ENCODE assay signal across 10 mouse cellular contexts in the genomic region with DNA sequence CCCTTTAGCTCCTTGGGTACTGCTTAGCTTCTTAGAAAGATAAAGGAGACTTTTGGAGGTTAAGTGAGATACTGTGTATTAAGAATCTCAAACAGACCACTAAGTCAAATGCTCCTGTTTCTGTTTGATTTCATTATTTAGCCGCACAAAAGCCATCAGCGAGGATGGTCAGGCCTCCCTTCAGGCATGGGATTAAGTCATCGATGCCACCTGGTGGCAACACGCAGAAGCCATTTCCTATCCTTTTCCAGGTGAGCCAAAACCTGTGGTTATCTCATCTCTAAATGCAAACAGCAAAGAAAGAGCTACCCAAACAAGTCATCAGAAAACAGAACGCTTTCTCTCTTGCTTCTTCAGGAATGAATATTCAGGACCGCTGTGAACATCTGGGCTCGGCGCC.
DNase-seq lines count a peak whose midpoint lies in the region; ATAC-seq and TF ChIP-seq lines count a peak whose summit lies in the region.
"Had no signal": no experiment of that assay in that cellular context is flagged by ENCODE, and none has a peak within 500 bp of the region (broad histone marks: within the 10 kb centered on the region; RNA-seq: fewer than 3 reads in every experiment).

No protein-coding gene starts in this region.

- no peak overlapping the region for H3K4me3 ChIP-seq in gastrocnemius, adult 2 months
- H3K4me3 ChIP-seq in midbrain, embryonic 14.5 days (replicated peaks; ENCODE audit: low read depth, low read length) = no peak overlapping the region
- H3K4me3 ChIP-seq in midbrain, embryonic 16.5 days (ENCODE audit: low read depth, low read length) = no peak overlapping the region
- no peak overlapping the region for H3K4me3 ChIP-seq in layer of hippocampus, adult 2 months
- H3K4me3 ChIP-seq: heart, embryonic 13.5 days; midbrain, embryonic 12.5 days had no signal

- intact Hi-C loops in gastrocnemius, adult 2 months (cut with DNase I) = no loop called here
- intact Hi-C loops in gastrocnemius, postnatal 14 days (cut with DNase I; ENCODE audit: low total_unique reads) = no loop called here

- no peaks in the 10 kb centered on the region for H3K36me3 ChIP-seq in midbrain, embryonic 14.5 days (ENCODE audit: control insufficient read depth, insufficient read depth, low read length)
- no peaks in the 10 kb centered on the region for H3K36me3 ChIP-seq in midbrain, embryonic 16.5 days (ENCODE audit: control insufficient read depth, insufficient read depth, low read length)
- H3K36me3 ChIP-seq: heart, embryonic 13.5 days; midbrain, embryonic 12.5 days had no signal

- 42% methylated on average over 8 of the region's 8 CpGs for WGBS in midbrain, embryonic 14.5 days
- 37% methylated on average over 8 of the region's 8 CpGs for WGBS in midbrain, embryonic 16.5 days

- no peak for ATAC-seq in midbrain, embryonic 14.5 days (ENCODE audit: low FRiP score, low TSS enrichment)
- no peak for ATAC-seq in midbrain, embryonic 16.5 days

- no peak overlapping the region for H3K9ac ChIP-seq in midbrain, embryonic 14.5 days (replicated peaks; ENCODE audit: low read length)
- H3K9ac ChIP-seq in midbrain, embryonic 16.5 days (ENCODE audit: low read depth, low read length) = no peak overlapping the region
- H3K9ac ChIP-seq: heart, embryonic 13.5 days; midbrain, embryonic 12.5 days had no signal

- TF ChIP-seq CTCF in gastrocnemius, adult 2 months (IDR thresholded peaks at IDR 0.05) = peak; percentile 14; the same call in 1 of the 2 replicates
- peak; percentile 77 for TF ChIP-seq CTCF in layer of hippocampus, adult 2 months (conservative IDR thresholded peaks at IDR 0.05)

- no peaks in the 10 kb centered on the region for H3K9me3 ChIP-seq in midbrain, embryonic 14.5 days (ENCODE audit: control insufficient read depth, low read length)
- H3K9me3 ChIP-seq in midbrain, embryonic 16.5 days (replicated peaks; ENCODE audit: control insufficient read depth, low read length, poor library complexity, severe bottlenecking) = no peaks in the 10 kb centered on the region
- H3K9me3 ChIP-seq: midbrain, embryonic 12.5 days had no signal

- no peak overlapping the region for H3K4me2 ChIP-seq in midbrain, embryonic 14.5 days (ENCODE audit: low read length)
- H3K4me2 ChIP-seq in midbrain, embryonic 16.5 days (ENCODE audit: low read length) = no peak overlapping the region
- H3K4me2 ChIP-seq: heart, embryonic 13.5 days; midbrain, embryonic 12.5 days had no signal

- DNase-seq in gastrocnemius, adult 2 months = no peak
- DNase-seq in gastrocnemius, postnatal 14 days = no peak
- peak; percentile 76 for DNase-seq in midbrain, embryonic 14.5 days
- DNase-seq in layer of hippocampus, adult 2 months (ENCODE audit: low spot score in 2 of 2) = peak; percentile 16 to 20
- DNase-seq in right cerebral cortex, postnatal 25 days = peak; percentile 18
- DNase-seq in lung, postnatal 10 days = no peak
- DNase-seq in spleen, postnatal 4 days (ENCODE audit: low spot score in 2 of 2) = no peak

- H3K27ac ChIP-seq in gastrocnemius, adult 2 months = no peak overlapping the region
- H3K27ac ChIP-seq in midbrain, embryonic 14.5 days (replicated peaks; ENCODE audit: low read depth, low read length) = no peak overlapping the region
- H3K27ac ChIP-seq in midbrain, embryonic 16.5 days (ENCODE audit: low read length) = no peak overlapping the region
- H3K27ac ChIP-seq in layer of hippocampus, adult 2 months = no peak overlapping the region
- H3K27ac ChIP-seq: heart, embryonic 13.5 days; midbrain, embryonic 12.5 days had no signal

- no peaks in the 10 kb centered on the region for H3K27me3 ChIP-seq in midbrain, embryonic 14.5 days (ENCODE audit: control insufficient read depth, insufficient read depth, low read length)
- H3K27me3 ChIP-seq in midbrain, embryonic 16.5 days (ENCODE audit: control insufficient read depth, insufficient read depth, low read depth, low read length) = no peaks in the 10 kb centered on the region
- H3K27me3 ChIP-seq: heart, embryonic 13.5 days; midbrain, embryonic 12.5 days had no signal

- H3K4me1 ChIP-seq in midbrain, embryonic 14.5 days (ENCODE audit: control insufficient read depth, insufficient read depth, low read length) = no peaks in the 10 kb centered on the region
- no peaks in the 10 kb centered on the region for H3K4me1 ChIP-seq in midbrain, embryonic 16.5 days (ENCODE audit: control insufficient read depth, insufficient read depth, low read length)
- H3K4me1 ChIP-seq: heart, embryonic 13.5 days; midbrain, embryonic 12.5 days had no signal

Comparison
In these comparisons a context has a peak if more than half of its experiments do, and no peak if none do; other contexts are left out.
1. DNase-seq: peak in midbrain, embryonic 14.5 days (single experiment), layer of hippocampus, adult 2 months (2 of 2) and right cerebral cortex, postnatal 25 days (single experiment); none in gastrocnemius, adult 2 months (single experiment), gastrocnemius, postnatal 14 days (single experiment), lung, postnatal 10 days (single experiment) and spleen, postnatal 4 days (0 of 2).